Mouse (Mus musculus) lung, embryonic 15.5 days (tissue): ENCODE measurements around the gene Ttll1. TPM values are rescaled to one million over a fixed set of nuclear protein-coding genes. Genes with fewer than 3 reads are reported as not detected.

Source experiments
- ATAC-seq: fragments of 200-750 bp; cut with Nextera tagmentation; 2 replicates; pipeline ENCODE4 v1.8.0; 2017; ENCODE audit warnings: moderate number of reproducible peaks, borderline replicate concordance; ENCODE audit not compliant: low FRiP score, low TSS enrichment; ENCODE audit errors: extremely low read depth
- H3K27ac ChIP-seq: fragments of 300-500 bp; sonication (generic); 2 replicates; pipeline ENCODE4 v1.5.1; 2015; ENCODE audit warnings: moderate library complexity, mild to moderate bottlenecking, inconsistent platforms
- H3K27me3 ChIP-seq: fragments of 300-500 bp; sonication (generic); 2 replicates; pipeline ENCODE4 v1.6.1; 2015; ENCODE audit warnings: inconsistent platforms
- H3K36me3 ChIP-seq: fragments of 300-500 bp; sonication (generic); 2 replicates; pipeline ENCODE4 v1.6.1; 2015; ENCODE audit warnings: inconsistent platforms
- H3K4me1 ChIP-seq: fragments of 300-500 bp; sonication (generic); 2 replicates; pipeline ENCODE4 v1.6.1; 2015; ENCODE audit warnings: inconsistent platforms
- H3K4me2 ChIP-seq: fragments of 300-500 bp; sonication (generic); 2 replicates; pipeline ENCODE4 v1.6.1; 2015; ENCODE audit warnings: inconsistent platforms, mild to moderate bottlenecking, moderate library complexity
- H3K4me3 ChIP-seq: fragments of 300-500 bp; sonication (generic); 2 replicates; pipeline ENCODE4 v1.5.1; 2015; ENCODE audit warnings: mild to moderate bottlenecking, inconsistent platforms
- H3K9ac ChIP-seq: fragments of 300-500 bp; sonication (generic); 2 replicates; pipeline ENCODE4 v1.6.1; 2015; ENCODE audit warnings: inconsistent platforms
- H3K9me3 ChIP-seq: fragments of 300-500 bp; sonication (generic); 2 replicates; pipeline ENCODE4 v1.6.1; 2016; ENCODE audit warnings: inconsistent platforms
- WGBS: fragments of 180-500 bp; shearing (Covaris S2); methylation state at CpG from one replicate; pipeline ENCODE4 v1.1.7; 2015; 5-methylcytosine and 5-hydroxymethylcytosine counted together
- polyA plus RNA-seq: library from polyadenylated mRNA; unstranded; fragments of >200 nt; fragmentation: Nextera tagmentation; extraction: Ambion mirVana; gene quantifications from 2 replicates; pipeline ENCODE4 v1.2.1, GENCODE M21; 2015

The Ttll1 gene
- polyA plus RNA-seq, 1 experiment from 2014 or later, result 23.1 TPM

DNA sequence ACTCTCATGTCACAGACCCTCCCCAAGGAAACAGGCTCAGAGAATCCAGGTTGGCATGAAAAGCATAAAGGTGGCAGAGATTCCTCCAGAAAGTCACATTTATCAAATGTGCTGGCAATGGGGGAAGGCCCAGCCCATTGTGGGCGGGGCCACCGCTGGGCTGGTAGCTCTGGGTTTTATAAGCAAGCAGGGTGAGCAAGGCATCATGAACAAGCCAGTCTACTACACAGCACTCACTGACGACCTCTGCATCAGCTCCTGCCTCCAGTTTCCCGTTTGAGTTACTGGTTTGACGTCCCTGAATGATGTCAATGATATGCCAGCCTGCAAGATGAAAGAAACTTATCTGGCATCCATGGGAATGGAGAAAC, 36.2 kb downstream of the Ttll1 start:
- Histone ChIP-seq H3K9ac (no peak overlapping the region), H3K4me2 (peak overlapping the region; percentile 10; the same call in 1 of the 2 replicates), H3K9me3 (no peaks in the 10 kb centered on the region), H3K4me1 (peaks cover 27% of the 10 kb centered on the region), H3K27ac (peak overlapping the region; percentile 58), H3K36me3 (no peaks in the 10 kb centered on the region), H3K27me3 (no peaks in the 10 kb centered on the region), H3K4me3 (no peak overlapping the region)
- 17% methylated on average over 5 of the region's 5 CpGs for WGBS
- no peak for ATAC-seq

DNA sequence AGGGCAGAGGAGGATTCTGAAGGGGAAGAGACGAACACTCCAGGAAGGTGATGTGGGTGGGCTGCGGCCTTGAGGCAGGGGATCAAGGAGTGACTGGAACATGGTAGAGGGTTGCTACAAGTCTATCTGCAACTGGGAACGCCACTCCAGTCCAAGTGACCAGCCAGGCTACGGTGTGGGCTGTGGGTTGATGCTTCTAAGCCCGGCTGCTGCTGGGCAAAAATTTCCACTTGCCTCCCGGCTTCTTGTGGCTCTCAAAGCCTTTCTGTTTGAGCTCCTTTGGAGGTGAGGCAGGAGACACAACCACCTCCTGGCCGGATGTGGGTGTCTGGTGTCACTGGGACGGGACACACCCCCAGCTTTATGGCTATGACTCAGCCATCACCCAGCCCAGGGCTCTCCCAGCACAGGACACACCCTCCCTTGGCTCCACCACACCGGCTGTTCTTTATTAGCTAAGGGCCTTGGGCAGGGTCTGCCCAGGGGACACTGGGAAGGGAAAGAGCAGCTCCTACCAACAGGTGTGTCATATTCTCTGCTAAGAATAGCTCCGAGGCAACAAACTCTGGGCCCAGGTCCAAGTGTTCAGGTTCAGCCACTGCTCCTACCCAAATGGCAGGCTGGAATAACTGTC, 36.7 kb downstream of the Ttll1 start:
- H3K4me3 ChIP-seq, result no peak overlapping the region
- H3K36me3 ChIP-seq, result no peaks in the 10 kb centered on the region
- ATAC-seq, result peak; percentile 73; the same call in 1 of the 2 replicates
- H3K4me2 ChIP-seq, result peak overlapping the region; percentile 10; the same call in 1 of the 2 replicates
- no peak overlapping the region for H3K9ac ChIP-seq
- peaks cover 27% of the 10 kb centered on the region for H3K4me1 ChIP-seq
- no peaks in the 10 kb centered on the region for H3K9me3 ChIP-seq
- 37% methylated on average over 10 of the region's 10 CpGs for WGBS
- H3K27me3 ChIP-seq, result no peaks in the 10 kb centered on the region
- peak overlapping the region; percentile 58 for H3K27ac ChIP-seq

DNA sequence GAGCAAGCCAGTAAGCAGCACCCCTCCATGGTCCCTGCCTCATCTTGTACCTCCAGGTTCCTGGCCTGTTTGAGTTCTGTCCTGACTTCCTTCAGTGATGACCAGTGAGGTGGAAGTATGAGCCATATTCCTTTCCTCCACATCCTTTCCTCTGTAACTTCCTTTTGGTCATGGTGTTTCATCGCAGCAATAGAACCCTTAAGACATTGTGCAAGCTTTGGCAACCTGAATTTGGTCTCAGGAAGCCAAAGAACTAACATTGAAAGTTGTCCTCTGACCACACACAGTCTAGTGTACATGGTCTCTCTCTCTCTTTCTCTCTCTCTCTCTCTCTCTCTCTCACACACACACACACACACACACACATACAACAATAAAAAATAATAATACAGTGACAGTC, 37.4 kb downstream of the Ttll1 start:
- no peaks in the 10 kb centered on the region for H3K9me3 ChIP-seq
- no peak overlapping the region for H3K4me2 ChIP-seq
- peaks cover 27% of the 10 kb centered on the region for H3K4me1 ChIP-seq
- no peak overlapping the region for H3K27ac ChIP-seq
- H3K27me3 ChIP-seq, result no peaks in the 10 kb centered on the region
- H3K36me3 ChIP-seq, result no peaks in the 10 kb centered on the region
- ATAC-seq, result no peak
- no peak overlapping the region for H3K4me3 ChIP-seq
- H3K9ac ChIP-seq, result no peak overlapping the region
- 79% methylated on average over 1 of the region's 1 CpGs for WGBS

DNA sequence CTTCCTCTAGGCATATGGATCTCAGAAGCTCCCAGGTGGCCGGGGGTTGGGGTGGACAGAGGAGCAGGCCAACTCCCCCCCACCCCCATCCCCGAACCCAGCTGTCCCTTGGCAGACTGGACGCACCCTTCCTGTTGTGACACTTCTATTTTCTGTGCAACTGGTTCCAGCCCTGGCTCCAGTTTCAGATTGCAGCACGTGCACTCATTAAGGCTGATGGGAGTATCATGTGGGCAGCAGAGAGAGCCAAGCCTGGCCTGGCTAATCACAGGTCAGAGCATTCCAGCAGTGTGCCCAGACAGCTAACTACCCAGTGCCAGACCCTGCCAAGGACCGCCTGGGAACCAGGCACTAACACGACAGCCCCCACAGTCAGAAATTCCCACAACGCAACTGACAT, 39.2 kb downstream of the Ttll1 start:
- H3K27me3 ChIP-seq, result no peaks in the 10 kb centered on the region
- no peak overlapping the region for H3K4me3 ChIP-seq
- WGBS, result 60% methylated on average over 7 of the region's 7 CpGs
- H3K36me3 ChIP-seq, result no peaks in the 10 kb centered on the region
- H3K4me2 ChIP-seq, result no peak overlapping the region
- H3K9me3 ChIP-seq, result no peaks in the 10 kb centered on the region
- no peak overlapping the region for H3K9ac ChIP-seq
- no peak overlapping the region for H3K27ac ChIP-seq
- no peak for ATAC-seq
- peaks cover 20% of the 10 kb centered on the region for H3K4me1 ChIP-seq

DNA sequence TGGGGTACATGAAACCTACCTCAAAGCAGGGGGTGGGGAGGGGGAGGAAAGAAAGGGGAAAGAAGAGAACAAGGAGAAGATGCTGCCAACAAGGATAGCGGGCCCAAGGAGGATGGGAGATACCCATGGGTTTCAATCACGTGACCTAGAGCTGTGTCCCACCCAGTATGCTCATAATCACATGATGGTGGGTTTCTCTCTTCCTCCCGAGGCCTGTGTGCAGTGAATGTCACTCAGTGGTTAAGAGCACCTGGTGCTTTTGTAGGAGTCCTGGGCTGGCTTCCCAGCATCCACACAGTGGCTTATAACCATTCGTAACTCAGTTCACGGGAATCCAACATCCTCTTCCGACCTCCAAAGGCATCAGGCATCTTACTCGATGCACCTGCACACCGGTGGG, 40.2 kb downstream of the Ttll1 start:
- no peaks in the 10 kb centered on the region for H3K36me3 ChIP-seq
- no peak overlapping the region for H3K4me3 ChIP-seq
- H3K27me3 ChIP-seq, result no peaks in the 10 kb centered on the region
- peaks cover 18% of the 10 kb centered on the region for H3K4me1 ChIP-seq
- ATAC-seq, result no peak
- H3K9me3 ChIP-seq, result no peaks in the 10 kb centered on the region
- no peak overlapping the region for H3K4me2 ChIP-seq
- 75% methylated on average over 8 of the region's 8 CpGs for WGBS
- H3K27ac ChIP-seq, result no peak overlapping the region
- no peak overlapping the region for H3K9ac ChIP-seq

DNA sequence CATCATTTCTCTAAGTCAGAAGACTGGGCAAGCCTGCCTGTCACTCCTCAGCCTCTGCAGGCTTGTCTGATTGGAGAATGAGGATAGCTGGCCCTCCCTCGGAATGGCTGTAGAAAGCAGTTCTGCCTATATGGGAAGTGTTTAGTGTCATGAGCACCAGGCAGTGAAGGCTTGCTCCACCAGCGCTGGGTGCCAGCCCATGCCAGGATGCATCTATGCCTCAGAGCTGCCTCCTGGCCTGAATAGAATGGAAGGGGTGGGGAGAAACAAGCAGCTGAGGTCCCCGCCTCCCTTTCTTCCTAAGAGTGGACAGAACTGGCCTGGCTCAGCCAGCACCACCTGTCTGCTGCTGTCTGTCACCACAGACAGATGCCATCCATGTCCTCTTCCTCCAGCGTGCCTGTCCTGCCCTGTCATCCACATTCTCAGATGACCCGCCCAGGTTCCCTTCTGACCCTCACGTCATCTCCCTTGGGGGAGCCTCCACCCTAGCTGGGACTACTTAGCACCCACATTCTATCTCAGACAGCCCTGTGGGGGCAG, 41.3 kb downstream of the Ttll1 start:
- Histone ChIP-seq H3K27ac (no peak overlapping the region), H3K4me3 (no peak overlapping the region), H3K36me3 (no peaks in the 10 kb centered on the region), H3K9me3 (no peaks in the 10 kb centered on the region), H3K4me1 (peaks cover 16% of the 10 kb centered on the region), H3K4me2 (no peak overlapping the region), H3K27me3 (no peaks in the 10 kb centered on the region), H3K9ac (no peak overlapping the region)
- WGBS, result 54% methylated on average over 6 of the region's 6 CpGs
- no peak for ATAC-seq

DNA sequence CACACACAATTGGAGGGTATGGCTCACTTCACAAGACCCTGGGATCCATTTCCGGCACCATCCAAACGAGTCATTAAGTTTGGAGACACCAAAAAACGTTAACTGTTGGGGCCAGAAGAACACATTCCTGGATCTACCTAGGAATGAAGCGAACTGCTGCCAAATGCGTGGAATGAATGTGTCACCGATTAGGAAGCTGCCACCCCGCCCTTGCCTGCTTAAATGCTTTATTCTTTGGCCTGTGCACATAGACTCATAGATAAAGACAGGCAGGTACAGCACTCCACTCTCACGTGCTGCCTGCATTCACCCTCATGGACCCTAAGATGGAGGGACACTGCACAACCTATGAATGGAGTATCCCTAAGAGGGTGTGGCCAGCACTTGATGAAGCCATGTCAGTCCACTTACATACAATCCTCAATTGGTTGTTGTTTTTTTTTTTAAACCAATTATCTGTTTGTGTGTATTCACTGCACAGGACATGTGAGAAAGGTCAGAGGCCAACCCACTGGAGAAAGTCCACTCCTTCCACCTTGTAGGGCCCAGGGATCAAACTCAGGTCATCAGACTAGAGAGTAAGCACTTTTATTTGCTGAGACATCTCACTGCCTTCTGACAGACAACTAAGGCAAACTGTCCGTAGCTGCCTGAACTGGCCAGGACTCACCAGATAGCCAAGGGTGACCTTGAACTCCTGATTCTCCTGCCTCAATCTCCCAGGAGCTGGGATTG, 43.3 kb downstream of the Ttll1 start:
- H3K4me1 ChIP-seq, result peaks cover 21% of the 10 kb centered on the region
- no peak overlapping the region for H3K4me2 ChIP-seq
- no peak overlapping the region for H3K9ac ChIP-seq
- no peak overlapping the region for H3K27ac ChIP-seq
- H3K36me3 ChIP-seq, result no peaks in the 10 kb centered on the region
- WGBS, result 66% methylated on average over 9 of the region's 9 CpGs
- ATAC-seq, result no peak
- H3K4me3 ChIP-seq, result no peak overlapping the region
- H3K9me3 ChIP-seq, result no peaks in the 10 kb centered on the region
- H3K27me3 ChIP-seq, result no peaks in the 10 kb centered on the region

DNA sequence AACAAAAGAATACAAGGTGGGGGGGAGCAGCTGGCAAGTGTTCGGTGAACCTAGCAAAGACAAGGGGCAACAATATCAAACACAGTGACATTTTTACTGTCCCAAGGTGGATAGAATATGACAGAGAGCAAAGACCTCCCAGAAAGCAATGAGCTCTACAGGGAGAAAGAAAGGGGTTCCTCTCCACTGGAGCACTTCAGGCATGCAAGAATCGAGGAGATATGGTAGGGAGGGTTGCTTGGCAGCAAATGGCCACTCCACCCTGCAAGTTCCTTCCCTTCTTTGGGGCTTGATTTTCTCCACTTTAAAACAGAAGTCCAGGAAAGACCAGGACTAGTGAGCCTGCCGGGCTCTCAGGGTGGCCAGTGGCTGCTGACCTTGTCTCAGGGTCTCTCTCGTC, 44.4 kb downstream of the Ttll1 start:
- H3K36me3 ChIP-seq, result no peaks in the 10 kb centered on the region
- no peaks in the 10 kb centered on the region for H3K27me3 ChIP-seq
- no peak for ATAC-seq
- H3K9ac ChIP-seq, result no peak overlapping the region
- peaks cover 18% of the 10 kb centered on the region for H3K4me1 ChIP-seq
- no peak overlapping the region for H3K4me3 ChIP-seq
- H3K9me3 ChIP-seq, result no peaks in the 10 kb centered on the region
- no peak overlapping the region for H3K4me2 ChIP-seq
- 58% methylated on average over 4 of the region's 4 CpGs for WGBS
- H3K27ac ChIP-seq, result no peak overlapping the region

DNA sequence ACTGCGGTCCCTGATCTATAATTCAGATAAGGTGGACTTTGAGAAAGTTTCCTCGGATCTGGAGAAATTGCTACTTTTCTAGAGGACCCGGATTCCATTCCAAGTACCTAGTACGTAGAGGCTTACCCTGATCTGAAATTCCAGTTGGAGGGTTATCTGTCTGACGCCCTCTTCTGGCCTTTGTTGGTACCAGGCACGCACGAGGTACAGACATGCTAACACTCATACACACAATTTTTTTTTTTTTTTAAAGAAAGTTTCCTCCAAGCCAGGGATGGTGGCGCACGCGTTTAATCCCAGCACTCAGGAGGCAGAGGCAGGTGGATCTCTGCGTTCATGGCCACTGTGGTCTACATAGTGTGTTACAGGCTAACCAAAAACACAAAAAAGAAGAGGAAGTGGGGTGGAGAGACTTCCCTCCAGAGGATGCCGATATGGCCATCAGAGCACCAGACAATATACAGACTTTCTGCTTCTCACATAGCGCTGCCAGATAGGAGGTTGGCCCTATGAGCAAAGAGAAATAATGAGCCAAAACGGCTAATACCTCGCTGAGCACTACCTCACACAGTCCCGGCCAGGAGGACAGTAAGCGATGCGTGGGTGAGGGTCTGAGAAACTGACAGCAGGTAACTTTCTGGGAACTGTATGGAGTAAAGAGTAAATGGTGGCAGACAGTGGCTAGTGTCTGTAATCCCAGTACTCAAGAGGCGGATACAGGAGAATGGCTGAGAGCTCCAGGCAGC, 45.6 kb downstream of the Ttll1 start:
- H3K4me1 ChIP-seq, result peaks cover 18% of the 10 kb centered on the region
- H3K4me3 ChIP-seq, result peak overlapping the region; percentile 74
- 73% methylated on average over 19 of the region's 19 CpGs for WGBS
- no peaks in the 10 kb centered on the region for H3K36me3 ChIP-seq
- H3K4me2 ChIP-seq, result peak overlapping the region; percentile 48
- H3K9me3 ChIP-seq, result no peaks in the 10 kb centered on the region
- H3K27me3 ChIP-seq, result no peaks in the 10 kb centered on the region
- ATAC-seq, result no peak
- no peak overlapping the region; the same call in 1 of the 2 replicates for H3K9ac ChIP-seq
- peak overlapping the region; percentile 35; the same call in 1 of the 2 replicates for H3K27ac ChIP-seq

DNA sequence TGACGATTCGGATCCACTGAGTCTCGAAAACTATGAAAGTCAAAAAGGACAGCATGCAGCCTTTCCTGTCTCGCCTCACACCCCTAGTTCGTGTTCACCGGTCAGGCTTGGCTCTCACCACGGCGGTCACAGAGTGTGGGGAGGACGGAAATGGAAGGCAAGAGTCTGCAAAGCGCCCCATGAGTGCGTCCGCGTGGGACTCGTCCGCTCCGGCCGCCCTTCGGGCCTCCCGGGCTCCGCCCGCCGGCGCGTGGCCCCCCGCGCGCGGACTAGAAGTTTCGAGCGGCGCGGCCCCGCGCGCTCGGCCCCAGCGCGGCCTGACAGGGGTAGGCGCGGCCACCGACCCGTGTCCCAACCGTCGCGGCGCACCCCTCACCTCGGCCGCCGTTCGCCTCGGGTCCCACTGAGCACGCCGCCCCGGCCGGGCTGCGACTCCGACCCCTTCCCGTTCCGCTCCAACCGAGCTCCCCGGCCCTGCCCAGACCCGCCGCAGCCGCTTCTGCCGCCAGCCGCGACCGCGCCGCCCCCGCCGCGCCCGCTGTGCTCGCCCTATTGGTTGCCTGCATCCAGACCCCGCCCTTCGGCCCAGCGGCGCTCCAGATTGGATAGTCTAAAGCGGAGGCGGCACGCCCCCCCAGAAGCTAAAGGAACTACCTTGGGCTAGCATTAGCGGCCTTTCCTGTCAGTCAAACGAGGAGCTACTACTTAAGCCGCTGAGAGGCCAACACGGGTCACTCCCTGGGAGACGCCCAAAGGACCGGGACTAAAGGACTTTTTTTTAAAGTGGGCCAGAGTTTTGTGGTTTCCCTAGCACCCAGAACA, 46.4 kb downstream of the Ttll1 start, which contains the start of gene Pacsin2:
Gene Pacsin2 (minus strand): TSS at position 524 of the 822 bp plus-strand sequence.
- WGBS, result under 1% methylated on average over 68 of the region's 88 CpGs
- Histone ChIP-seq H3K9ac (peak within 1 kb of the TSS; percentile 79), H3K9me3 (no peaks in the 10 kb centered on the region), H3K4me2 (peak within 1 kb of the TSS; percentile 73), H3K27ac (peak within 1 kb of the TSS; percentile 77), H3K4me3 (peak within 1 kb of the TSS; percentile 74), H3K4me1 (peaks cover 18% of the 10 kb centered on the region), H3K27me3 (no peaks in the 10 kb centered on the region), H3K36me3 (no peaks in the 10 kb centered on the region)
- ATAC-seq, result peak; percentile 98
